Mouse (Mus musculus) intestine, postnatal 0 days (tissue): ENCODE measurements around the gene Fmo6. TPM values are rescaled to one million over a fixed set of nuclear protein-coding genes. Genes with fewer than 3 reads are reported as not detected.

Experiments
- ATAC-seq: fragments of 200-750 bp; cut with Nextera tagmentation; 2 replicates; pipeline ENCODE4 v1.8.0; 2017; ENCODE audit warnings: mild to moderate bottlenecking, moderate TSS enrichment, moderate library complexity
- H3K27ac ChIP-seq: fragments of 300-500 bp; sonication (generic); 2 replicates; pipeline ENCODE4 v1.5.1; 2014; ENCODE audit warnings: mild to moderate bottlenecking, low read depth, low read length, moderate library complexity
- H3K27me3 ChIP-seq: fragments of 300-500 bp; sonication (generic); replicated peaks from 2 replicates; pipeline ENCODE4 v1.6.1; 2014; ENCODE audit warnings: low read length, mixed read lengths; ENCODE audit not compliant: control insufficient read depth, insufficient read depth
- H3K36me3 ChIP-seq: fragments of 300-500 bp; sonication (generic); 2 replicates; pipeline ENCODE4 v1.6.1; 2014; ENCODE audit warnings: mild to moderate bottlenecking, moderate library complexity; ENCODE audit not compliant: control insufficient read depth, insufficient read depth
- H3K4me1 ChIP-seq: fragments of 300-500 bp; sonication (generic); replicated peaks from 2 replicates; pipeline ENCODE4 v1.6.1; 2014; ENCODE audit warnings: antibody characterized with exemption, low read length, mixed read lengths; ENCODE audit not compliant: control insufficient read depth, insufficient read depth
- H3K4me2 ChIP-seq: fragments of 300-500 bp; sonication (generic); replicated peaks from 2 replicates; pipeline ENCODE4 v1.6.1; 2014; ENCODE audit warnings: low read depth, mild to moderate bottlenecking, moderate library complexity
- H3K4me3 ChIP-seq: fragments of 300-500 bp; sonication (generic); 2 replicates; pipeline ENCODE4 v1.5.1; 2014; ENCODE audit warnings: low read depth, low read length
- H3K9ac ChIP-seq: fragments of 300-500 bp; sonication (generic); 2 replicates; pipeline ENCODE4 v1.6.1; 2014; ENCODE audit warnings: mild to moderate bottlenecking, low read depth, low read length
- H3K9me3 ChIP-seq: fragments of 300-500 bp; sonication (generic); 2 replicates; pipeline ENCODE4 v1.6.1; 2016; ENCODE audit warnings: mixed run types; ENCODE audit not compliant: control insufficient read depth
- CTCF ChIP-seq: sonication (generic); IDR thresholded peaks from 2 replicates; pipeline ENCODE4 v1.5.1; 2016; ENCODE audit warnings: low read depth, mild to moderate bottlenecking, control low read depth, antibody characterized with exemption, moderate library complexity
- WGBS: fragments of 180-500 bp; shearing (Covaris S2); extraction: QIAGEN DNeasy Blood & Tissue Kit; methylation state at CpG from one replicate; pipeline ENCODE4 v1.1.7; 2014; 5-methylcytosine and 5-hydroxymethylcytosine counted together
- polyA plus RNA-seq: library from polyadenylated mRNA; unstranded; fragments of >200 nt; fragmentation: Nextera tagmentation; extraction: Ambion mirVana; gene quantifications from 2 replicates; pipeline ENCODE4 v1.2.1, GENCODE M21; 2015

Fmo6 gene
- not detected in 2 replicates for polyA plus RNA-seq

GRCm38 (mm10) chr1:162937415-162937814 is at the start of gene Fmo6:
Gene Fmo6 (minus strand): TSS chr1:162937515.
- Histone ChIP-seq H3K9ac (no peak within 1 kb of the TSS), H3K4me3 (no peak within 1 kb of the TSS), H3K36me3 (no peaks in the 10 kb centered on the region), H3K9me3 (no peaks in the 10 kb centered on the region), H3K4me1 (no peaks in the 10 kb centered on the region), H3K27ac (no peak within 1 kb of the TSS), H3K27me3 (no peaks in the 10 kb centered on the region), H3K4me2 (no peak within 1 kb of the TSS)
- TF ChIP-seq CTCF, result no peak
- 79% methylated on average over 6 of the region's 6 CpGs for WGBS
- ATAC-seq, result no peak

GRCm38 (mm10) chr1:162986777-162987176 is 49.5 kb upstream of the Fmo6 start:
- H3K4me2 ChIP-seq, result no peak overlapping the region
- H3K9ac ChIP-seq, result no peak overlapping the region
- no peaks in the 10 kb centered on the region for H3K9me3 ChIP-seq
- ATAC-seq, result no peak
- 67% methylated on average over 1 of the region's 1 CpGs for WGBS
- no peak overlapping the region for H3K27ac ChIP-seq
- no peaks in the 10 kb centered on the region for H3K4me1 ChIP-seq
- no peaks in the 10 kb centered on the region for H3K36me3 ChIP-seq
- H3K27me3 ChIP-seq, result no peaks in the 10 kb centered on the region
- no peak for TF ChIP-seq CTCF
- H3K4me3 ChIP-seq, result no peak overlapping the region

GRCm38 (mm10) chr1:162986121-162986748 is 48.9 kb upstream of the Fmo6 start:
- Histone ChIP-seq H3K27ac (no peak overlapping the region), H3K4me3 (no peak overlapping the region), H3K4me2 (no peak overlapping the region), H3K36me3 (no peaks in the 10 kb centered on the region), H3K9me3 (no peaks in the 10 kb centered on the region), H3K27me3 (no peaks in the 10 kb centered on the region), H3K9ac (no peak overlapping the region), H3K4me1 (no peaks in the 10 kb centered on the region)
- ATAC-seq, result no peak
- TF ChIP-seq CTCF, result no peak
- 85% methylated on average over 2 of the region's 2 CpGs for WGBS

GRCm38 (mm10) chr1:162984428-162984827 is 47.1 kb upstream of the Fmo6 start, which contains the start of gene Fmo3:
Gene Fmo3 (minus strand): TSS chr1:162984528.
- Histone ChIP-seq H3K4me2 (no peak within 1 kb of the TSS), H3K4me1 (no peaks in the 10 kb centered on the region), H3K9ac (no peak within 1 kb of the TSS), H3K27me3 (no peaks in the 10 kb centered on the region), H3K4me3 (no peak within 1 kb of the TSS), H3K36me3 (no peaks in the 10 kb centered on the region), H3K9me3 (no peaks in the 10 kb centered on the region), H3K27ac (no peak within 1 kb of the TSS)
- 69% methylated on average over 1 of the region's 1 CpGs for WGBS
- no peak for TF ChIP-seq CTCF
- no peak for ATAC-seq

GRCm38 (mm10) chr1:162963556-162963955 is 26.2 kb upstream of the Fmo6 start:
- H3K9ac ChIP-seq, result no peak overlapping the region
- no peak for TF ChIP-seq CTCF
- H3K27me3 ChIP-seq, result no peaks in the 10 kb centered on the region
- H3K4me3 ChIP-seq, result no peak overlapping the region
- no peak overlapping the region for H3K27ac ChIP-seq
- no peak overlapping the region for H3K4me2 ChIP-seq
- no peaks in the 10 kb centered on the region for H3K4me1 ChIP-seq
- 60% methylated on average over 2 of the region's 2 CpGs for WGBS
- H3K9me3 ChIP-seq, result no peaks in the 10 kb centered on the region
- H3K36me3 ChIP-seq, result no peaks in the 10 kb centered on the region
- ATAC-seq, result no peak

- no peaks in the 10 kb centered on the region for H3K36me3 ChIP-seq
- no peak for ATAC-seq
- H3K9ac ChIP-seq, result no peak overlapping the region
- H3K9me3 ChIP-seq, result no peaks in the 10 kb centered on the region
- no peak overlapping the region for H3K4me3 ChIP-seq
- H3K4me1 ChIP-seq, result no peaks in the 10 kb centered on the region
- no peak for TF ChIP-seq CTCF
- H3K27me3 ChIP-seq, result no peaks in the 10 kb centered on the region
- H3K27ac ChIP-seq, result no peak overlapping the region
- no peak overlapping the region for H3K4me2 ChIP-seq
- WGBS, result 82% methylated on average over 1 of the region's 1 CpGs
Observed at GRCm38 (mm10) chr1:162957422-162957821, 20.1 kb upstream of the Fmo6 start.
